Mouse (Mus musculus) stomach, embryonic 15.5 days (tissue): ENCODE results near the gene Slc25a51. TPM values are rescaled to one million over a fixed set of nuclear protein-coding genes. Genes with fewer than 3 reads are reported as not detected.
"Not testable (repeated sequence)": the region's sequence is repeated elsewhere in the genome, so short reads cannot be mapped to it uniquely, and the experiment has no call there.

Experiments used
- ATAC-seq: fragments of 200-750 bp; cut with Nextera tagmentation; 2 replicates; pipeline ENCODE4 v1.8.0; 2017; ENCODE audit warnings: low read depth, moderate number of reproducible peaks, moderate TSS enrichment; ENCODE audit not compliant: insufficient read depth, low FRiP score
- H3K27ac ChIP-seq: fragments of 300-500 bp; sonication (generic); 2 replicates; pipeline ENCODE4 v1.5.1; 2015; ENCODE audit warnings: mild to moderate bottlenecking, inconsistent platforms
- H3K27me3 ChIP-seq: fragments of 300-500 bp; sonication (generic); replicated peaks from 2 replicates; pipeline ENCODE4 v1.6.1; 2015; ENCODE audit warnings: inconsistent platforms
- H3K36me3 ChIP-seq: fragments of 300-500 bp; sonication (generic); 2 replicates; pipeline ENCODE4 v1.6.1; 2015; ENCODE audit warnings: inconsistent platforms
- H3K4me1 ChIP-seq: fragments of 300-500 bp; sonication (generic); 2 replicates; pipeline ENCODE4 v1.6.1; 2015; ENCODE audit warnings: inconsistent platforms
- H3K4me2 ChIP-seq: fragments of 300-500 bp; sonication (generic); 2 replicates; pipeline ENCODE4 v1.6.1; 2015; ENCODE audit warnings: mild to moderate bottlenecking, inconsistent platforms
- H3K4me3 ChIP-seq: fragments of 300-500 bp; sonication (generic); replicated peaks from 2 replicates; pipeline ENCODE4 v1.5.1; 2015; ENCODE audit warnings: inconsistent platforms
- H3K9ac ChIP-seq: fragments of 300-500 bp; sonication (generic); 2 replicates; pipeline ENCODE4 v1.6.1; 2015; ENCODE audit warnings: inconsistent platforms
- H3K9me3 ChIP-seq: fragments of 300-500 bp; sonication (generic); 2 replicates; pipeline ENCODE4 v1.6.1; 2016; ENCODE audit warnings: inconsistent platforms
- WGBS: fragments of 180-500 bp; shearing (Covaris S2); methylation state at CpG from one replicate; pipeline ENCODE4 v1.1.7; 2015; 5-methylcytosine and 5-hydroxymethylcytosine counted together
- polyA plus RNA-seq: library from polyadenylated mRNA; unstranded; fragments of >200 nt; fragmentation: Nextera tagmentation; extraction: Ambion mirVana; gene quantifications from 2 replicates; pipeline ENCODE4 v1.2.1, GENCODE M21; 2015

Gene Slc25a51
- polyA plus RNA-seq, 1 experiment from 2014 or later: 60.7 TPM

DNA sequence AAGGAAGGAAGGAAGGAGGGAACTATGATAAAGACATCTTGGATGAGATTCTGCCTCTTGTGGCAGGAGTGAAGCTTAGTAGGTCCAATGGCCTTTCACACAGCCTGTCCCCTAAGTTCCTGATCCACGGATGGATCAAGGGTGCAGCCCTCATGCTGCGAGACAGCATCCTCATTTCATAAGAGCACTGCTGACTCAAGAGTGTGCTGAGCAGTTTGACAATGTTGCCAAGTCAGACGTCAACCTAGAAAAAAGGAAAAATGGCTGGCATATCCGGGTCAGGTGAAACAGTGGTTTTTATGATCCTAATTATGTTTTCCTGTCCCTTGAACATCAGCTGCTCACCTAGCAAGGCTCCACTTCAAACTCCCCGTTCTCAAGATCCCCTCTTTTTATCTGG is 14.9 kb downstream of the Slc25a51 start:
- H3K27me3 ChIP-seq: no peaks in the 10 kb centered on the region
- no peaks in the 10 kb centered on the region for H3K9me3 ChIP-seq
- 77% methylated on average over 5 of the region's 5 CpGs for WGBS
- H3K27ac ChIP-seq: no peak overlapping the region
- H3K9ac ChIP-seq: no peak overlapping the region
- no peak for ATAC-seq
- no peak overlapping the region for H3K4me3 ChIP-seq
- peaks cover 4% of the 10 kb centered on the region; the same call in 1 of the 2 replicates for H3K36me3 ChIP-seq
- H3K4me1 ChIP-seq: no peaks in the 10 kb centered on the region
- H3K4me2 ChIP-seq: no peak overlapping the region

DNA sequence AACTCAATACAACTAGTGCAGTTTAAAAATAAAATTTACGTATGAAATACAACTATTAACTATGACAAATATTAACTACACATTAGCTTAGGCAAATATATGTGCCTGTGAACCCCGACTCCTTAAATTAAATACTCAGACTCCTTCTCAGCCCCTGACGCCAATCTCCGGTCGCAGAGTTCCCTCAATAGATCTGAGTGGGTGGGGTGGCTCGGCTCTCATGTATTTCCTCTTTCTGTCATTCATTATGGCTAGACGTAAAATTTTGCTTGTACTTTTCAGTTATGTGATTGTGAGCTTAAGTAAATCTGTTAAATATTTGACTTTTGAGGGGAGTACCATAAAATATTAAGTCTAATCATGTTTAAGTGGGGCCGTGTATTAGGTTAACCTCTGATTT is 15.6 kb downstream of the Slc25a51 start:
- ATAC-seq: no peak
- no peak overlapping the region for H3K4me2 ChIP-seq
- no peak overlapping the region for H3K4me3 ChIP-seq
- H3K9me3 ChIP-seq: no peaks in the 10 kb centered on the region
- H3K4me1 ChIP-seq: no peaks in the 10 kb centered on the region
- no peak overlapping the region for H3K27ac ChIP-seq
- H3K36me3 ChIP-seq: 0 out of 2 replicates have a peak, but pooled peaks cover 3% of the 10 kb centered on the region
- 66% methylated on average over 8 of the region's 8 CpGs for WGBS
- H3K27me3 ChIP-seq: no peaks in the 10 kb centered on the region
- no peak overlapping the region for H3K9ac ChIP-seq

DNA sequence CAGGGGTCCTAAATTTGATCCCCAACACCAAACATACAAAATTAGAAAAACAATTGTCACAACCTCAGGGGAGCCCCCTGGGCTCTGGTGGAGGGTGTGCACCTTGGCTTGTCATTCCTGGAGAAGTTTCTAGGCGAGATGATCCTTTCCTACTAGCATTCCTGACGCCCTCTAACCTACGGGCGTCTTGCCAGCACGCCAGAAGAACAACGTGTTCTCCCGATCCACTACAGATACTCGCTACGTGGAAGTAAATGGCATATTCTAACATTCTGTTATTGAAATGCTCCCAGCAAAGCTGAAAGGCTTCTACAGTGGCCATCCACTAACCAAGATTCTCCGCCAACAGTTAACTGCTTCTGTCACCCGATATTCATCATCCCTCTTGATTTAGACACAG is 16.0 kb downstream of the Slc25a51 start:
- Histone ChIP-seq H3K4me3 (no peak overlapping the region), H3K4me1 (no peaks in the 10 kb centered on the region)

DNA sequence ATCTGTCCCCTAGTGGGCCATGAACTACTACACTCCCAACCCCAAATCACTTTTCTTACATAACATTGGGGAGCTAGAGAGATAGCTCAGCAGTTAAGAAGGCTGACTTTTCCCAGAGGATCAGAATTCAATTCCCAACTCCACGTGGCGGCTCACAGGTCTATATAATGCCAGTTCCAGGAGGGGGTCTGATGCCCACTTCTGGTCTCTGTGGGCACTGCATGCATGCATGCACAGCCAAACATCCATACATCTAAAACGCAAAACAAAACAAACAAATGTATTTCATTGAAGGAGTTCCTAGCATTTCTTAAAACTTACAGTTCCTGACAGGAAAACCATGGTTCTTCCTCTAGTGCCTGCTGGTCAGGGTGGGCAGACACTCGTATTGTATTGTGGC is 16.5 kb downstream of the Slc25a51 start:
- no peak overlapping the region for H3K4me2 ChIP-seq
- 0 out of 2 replicates have a peak, but pooled peaks cover 1% of the 10 kb centered on the region for H3K36me3 ChIP-seq
- H3K9me3 ChIP-seq: no peaks in the 10 kb centered on the region
- H3K4me1 ChIP-seq: no peaks in the 10 kb centered on the region
- no peak overlapping the region for H3K9ac ChIP-seq
- 65% methylated on average over 4 of the region's 4 CpGs for WGBS
- ATAC-seq: no peak
- H3K27me3 ChIP-seq: no peaks in the 10 kb centered on the region
- no peak overlapping the region for H3K4me3 ChIP-seq
- H3K27ac ChIP-seq: no peak overlapping the region

More for the DNA sequence above, 16.0 kb downstream of the Slc25a51 start:
- Histone ChIP-seq H3K4me2 (no peak overlapping the region), H3K9ac (no peak overlapping the region), H3K27me3 (no peaks in the 10 kb centered on the region), H3K36me3 (0 out of 2 replicates have a peak, but pooled peaks cover 3% of the 10 kb centered on the region), H3K9me3 (no peaks in the 10 kb centered on the region), H3K27ac (no peak overlapping the region)
- no peak for ATAC-seq
- 60% methylated on average over 11 of the region's 11 CpGs for WGBS

DNA sequence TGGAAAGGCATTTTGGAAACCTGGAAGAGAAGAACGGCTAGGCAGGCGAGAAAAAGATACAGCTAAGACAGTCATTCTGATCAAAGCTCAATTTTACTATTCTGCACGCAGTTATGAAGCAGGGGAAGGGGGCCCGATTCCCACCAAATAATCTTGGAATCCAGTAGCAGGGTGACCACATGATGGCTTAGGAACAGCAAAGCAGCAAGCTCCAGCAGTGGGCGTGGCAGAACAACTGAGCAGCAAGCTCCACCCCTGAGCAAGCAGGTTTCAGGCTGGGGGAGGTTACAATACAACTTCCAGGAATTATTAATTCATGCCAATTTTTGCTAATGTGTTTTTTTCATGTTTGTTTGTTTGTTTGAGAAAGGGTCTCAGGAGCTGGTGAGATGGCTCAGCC is 21.3 kb downstream of the Slc25a51 start:
- WGBS: 89% methylated on average over 5 of the region's 5 CpGs
- not testable (repeated sequence) for ATAC-seq, H3K4me3 ChIP-seq

DNA sequence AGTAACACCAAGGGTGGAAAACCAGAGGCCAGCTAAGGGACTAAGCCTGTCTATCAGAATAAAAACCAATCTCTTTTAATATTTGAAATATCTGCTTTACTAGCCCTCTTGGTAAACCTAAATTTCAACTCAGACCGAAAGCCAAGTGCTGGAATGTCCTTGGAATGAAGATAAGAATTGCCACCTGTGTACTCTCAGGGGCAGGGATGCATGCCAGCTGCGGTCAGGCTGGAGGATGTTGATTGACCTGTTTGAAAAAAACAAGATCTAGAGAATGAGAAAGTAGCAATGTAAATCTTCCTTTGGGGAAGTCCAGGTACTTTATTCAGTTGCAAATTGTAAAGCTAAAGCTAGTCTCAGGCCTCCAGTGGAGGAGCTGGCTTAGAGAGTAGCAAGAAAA is 26.4 kb downstream of the Slc25a51 start:
- not testable (repeated sequence) for H3K4me2 ChIP-seq, ATAC-seq, H3K4me1 ChIP-seq, H3K27me3 ChIP-seq, H3K4me3 ChIP-seq, H3K9me3 ChIP-seq, H3K27ac ChIP-seq, H3K36me3 ChIP-seq, H3K9ac ChIP-seq
- 46% methylated on average over 2 of the region's 2 CpGs for WGBS

More for the DNA sequence above, 21.3 kb downstream of the Slc25a51 start:
- not testable (repeated sequence) for H3K36me3 ChIP-seq, H3K4me2 ChIP-seq, H3K27ac ChIP-seq, H3K4me1 ChIP-seq, H3K9ac ChIP-seq, H3K27me3 ChIP-seq, H3K9me3 ChIP-seq

DNA sequence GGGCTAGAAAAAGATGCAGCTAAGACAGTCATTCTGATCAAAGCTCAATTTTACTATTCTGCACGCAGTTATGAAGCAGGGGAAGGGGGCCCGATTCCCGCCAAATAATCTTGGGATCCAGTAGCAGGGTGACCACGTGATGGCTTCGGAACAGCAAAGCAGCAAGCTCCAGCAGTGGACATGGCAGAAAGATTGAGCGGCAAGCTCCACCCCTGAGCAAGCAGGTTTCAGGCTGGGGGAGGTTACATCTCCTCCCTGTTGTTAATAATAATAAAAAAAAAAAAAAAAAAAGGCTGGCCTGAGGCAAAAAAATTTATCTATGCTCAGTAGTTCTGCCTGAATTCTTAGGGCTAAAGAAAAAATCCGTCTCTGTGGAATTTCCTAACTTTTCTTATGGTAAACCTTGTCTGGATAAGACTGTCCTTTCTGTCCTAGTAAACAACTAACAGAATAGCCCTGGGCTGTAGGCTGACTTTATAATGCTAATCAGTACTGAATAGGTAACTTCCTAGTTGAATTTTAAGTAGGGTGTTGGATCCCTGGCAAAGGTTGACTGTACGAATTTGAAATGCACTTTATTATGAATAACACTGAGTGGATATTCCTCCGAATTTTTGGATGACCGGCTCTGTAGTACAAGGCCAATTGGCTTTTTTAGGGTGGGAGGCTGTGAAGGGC is 27.5 kb downstream of the Slc25a51 start:
- not testable (repeated sequence) for H3K4me3 ChIP-seq, H3K27me3 ChIP-seq, H3K9me3 ChIP-seq, ATAC-seq, H3K36me3 ChIP-seq, H3K4me1 ChIP-seq, H3K27ac ChIP-seq, H3K9ac ChIP-seq, H3K4me2 ChIP-seq
- WGBS: 88% methylated on average over 10 of the region's 10 CpGs

DNA sequence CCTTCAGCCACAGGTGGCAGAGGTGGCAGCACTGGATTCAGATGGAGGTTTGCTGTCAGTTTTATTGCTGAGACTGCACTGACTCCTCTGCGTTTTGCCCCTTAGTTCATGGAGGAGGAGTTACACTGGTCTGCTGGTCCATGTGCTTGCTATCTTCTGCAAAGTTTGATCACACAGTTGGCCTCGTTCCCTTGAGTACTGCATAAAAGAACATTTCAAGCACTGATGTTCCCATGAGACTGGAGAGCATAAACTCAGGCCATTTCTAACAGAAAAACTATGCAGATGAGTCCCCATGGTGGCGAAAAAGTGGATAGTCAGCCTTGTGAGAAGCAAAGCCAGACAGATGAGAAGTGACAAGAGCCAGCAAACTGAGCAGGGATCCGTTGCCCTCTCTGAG is 32.0 kb downstream of the Slc25a51 start:
- H3K9me3 ChIP-seq: no peaks in the 10 kb centered on the region
- H3K4me1 ChIP-seq: no peaks in the 10 kb centered on the region
- no peak overlapping the region for H3K9ac ChIP-seq
- H3K4me2 ChIP-seq: no peak overlapping the region
- H3K4me3 ChIP-seq: no peak overlapping the region
- H3K27ac ChIP-seq: no peak overlapping the region
- H3K36me3 ChIP-seq: peaks cover 34% of the 10 kb centered on the region
- no peaks in the 10 kb centered on the region for H3K27me3 ChIP-seq
- WGBS: 79% methylated on average over 4 of the region's 4 CpGs
- no peak for ATAC-seq

DNA sequence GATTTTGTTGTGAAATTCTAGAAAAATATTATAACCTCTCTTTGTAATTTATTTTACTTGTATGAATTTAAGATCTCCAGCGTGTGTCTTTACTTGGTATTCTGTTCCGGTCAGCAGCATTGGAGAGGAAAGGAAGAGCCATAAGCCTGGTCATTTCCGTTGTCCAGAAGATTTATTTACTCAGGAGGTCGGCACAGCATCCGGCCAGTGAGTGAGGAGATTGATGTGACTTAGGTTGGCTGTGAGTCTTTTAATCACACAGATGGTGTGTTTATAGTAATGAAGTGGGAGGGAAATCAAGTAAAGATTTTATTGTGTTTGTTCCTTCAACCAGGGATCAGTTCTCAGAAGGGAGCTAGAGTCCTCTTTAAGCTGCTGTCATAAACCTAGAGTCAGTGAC is 33.7 kb downstream of the Slc25a51 start:
- Histone ChIP-seq H3K9me3 (no peaks in the 10 kb centered on the region), H3K4me1 (no peaks in the 10 kb centered on the region), H3K9ac (no peak overlapping the region), H3K36me3 (peaks cover 37% of the 10 kb centered on the region), H3K4me2 (no peak overlapping the region), H3K27ac (no peak overlapping the region), H3K27me3 (no peaks in the 10 kb centered on the region), H3K4me3 (no peak overlapping the region)
- 54% methylated on average over 5 of the region's 5 CpGs for WGBS
- ATAC-seq: no peak

DNA sequence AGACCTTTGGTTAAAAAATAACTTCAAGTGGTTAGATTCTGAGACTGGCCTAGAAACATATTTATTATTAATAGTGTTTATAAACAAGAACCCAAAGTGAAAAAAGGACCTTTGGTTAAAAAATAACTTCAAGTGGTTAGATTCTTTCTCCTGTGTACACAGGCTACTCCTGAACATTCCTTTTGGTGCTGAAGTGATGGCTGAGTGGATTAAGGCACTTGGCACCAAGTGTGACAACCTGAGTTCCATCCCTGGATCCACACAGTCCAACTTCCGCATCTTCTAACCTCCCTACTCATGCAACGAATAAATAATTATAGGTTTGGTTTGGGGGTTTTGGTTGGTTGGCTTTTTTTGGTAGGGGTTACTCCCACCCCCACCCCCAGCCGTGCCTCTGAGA is 37.3 kb downstream of the Slc25a51 start:
- Histone ChIP-seq H3K27ac (no peak overlapping the region), H3K4me2 (no peak overlapping the region), H3K9me3 (no peaks in the 10 kb centered on the region), H3K4me3 (no peak overlapping the region), H3K36me3 (peaks cover 37% of the 10 kb centered on the region), H3K4me1 (no peaks in the 10 kb centered on the region), H3K27me3 (no peaks in the 10 kb centered on the region), H3K9ac (no peak overlapping the region)
- ATAC-seq: no peak
- 81% methylated on average over 3 of the region's 3 CpGs for WGBS

DNA sequence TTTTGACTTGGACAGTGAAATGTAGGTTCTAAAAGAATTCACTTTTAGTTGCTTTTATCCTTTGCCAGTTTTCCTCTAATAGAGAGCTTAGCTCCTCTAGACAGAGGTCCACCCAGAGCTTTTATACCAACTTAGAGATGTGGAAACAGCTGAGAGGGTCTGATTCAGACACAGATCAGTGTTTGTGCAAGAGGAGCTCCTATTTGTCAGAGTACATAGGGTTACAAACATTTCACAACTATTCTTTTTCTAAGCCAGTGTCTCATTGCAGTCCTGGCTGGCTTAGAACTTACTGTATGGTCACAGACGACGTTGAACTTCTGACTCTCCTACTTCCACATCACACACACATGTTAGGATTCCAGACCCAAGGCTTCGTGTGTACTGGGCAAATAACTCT is 51.9 kb downstream of the Slc25a51 start:
- H3K4me2 ChIP-seq: no peak overlapping the region
- no peaks in the 10 kb centered on the region for H3K27me3 ChIP-seq
- H3K4me1 ChIP-seq: no peaks in the 10 kb centered on the region
- 0 out of 2 replicates have a peak, but pooled peaks cover 3% of the 10 kb centered on the region for H3K36me3 ChIP-seq
- H3K4me3 ChIP-seq: no peak overlapping the region
- 86% methylated on average over 3 of the region's 3 CpGs for WGBS
- H3K9ac ChIP-seq: no peak overlapping the region
- no peak for ATAC-seq
- no peaks in the 10 kb centered on the region for H3K9me3 ChIP-seq
- H3K27ac ChIP-seq: no peak overlapping the region
